Mouse (Mus musculus): ENCODE data around the gene Rras2. TPM values are rescaled to one million over a fixed set of nuclear protein-coding genes. Genes with fewer than 3 reads are reported as not detected.
A peak's percentile ranks its signal among the peaks of the same experiment; 100 is the strongest.

Rras2 gene
- polyA plus RNA-seq, 1 experiment from 2014 or later = 63.2 TPM

DNA sequence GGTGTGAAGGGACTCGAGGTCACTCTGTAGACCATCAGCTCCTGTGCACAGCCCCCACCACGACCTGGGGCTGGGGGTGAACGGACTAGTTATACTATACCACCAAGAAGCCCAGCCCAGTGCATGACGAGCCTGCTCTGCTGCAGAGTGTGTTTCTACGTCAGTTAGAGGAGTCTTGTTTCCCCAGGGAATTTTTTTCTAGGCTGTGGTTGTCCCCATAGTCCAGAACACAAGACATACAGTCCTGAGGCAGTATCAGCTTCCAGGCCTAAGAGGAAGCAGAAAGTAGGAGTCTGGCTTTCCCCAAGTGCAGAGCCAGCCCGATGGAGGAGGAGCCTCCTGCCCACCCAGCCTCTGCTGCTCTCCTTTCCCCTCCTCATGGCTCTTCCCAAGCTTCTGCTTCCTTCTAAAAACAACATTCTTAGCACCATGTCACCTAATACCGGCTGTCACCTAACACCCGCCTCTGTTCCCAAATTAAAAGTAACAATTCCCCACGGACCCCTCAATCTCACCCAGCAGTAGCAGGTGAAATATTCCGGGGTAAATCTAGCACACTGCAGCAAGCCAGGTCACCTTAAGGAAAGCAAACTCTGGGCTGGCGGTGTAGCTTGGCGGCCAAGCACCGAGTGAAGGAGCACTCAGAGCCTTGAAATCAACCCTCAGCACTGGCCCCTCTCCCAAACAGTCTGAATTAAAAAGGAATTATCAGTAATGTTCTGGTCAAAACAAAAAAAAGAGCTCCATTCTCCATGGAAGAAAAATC, 45.5 kb downstream of the Rras2 start:
- no peak for ATAC-seq (ENCODE audit: insufficient number of reproducible peaks, insufficient read depth, low FRiP score, low read depth)
- Histone ChIP-seq H3K4me3 (ENCODE audit: control insufficient read depth in 1 of 2, insufficient read depth in 1 of 2, low read depth in 1 of 2, low read length in 2 of 2) (peak overlapping the region in 1 of 2 experiments; percentile 8; a peak in 1 of 4 replicates), H3K27ac (replicated peaks in 1 of 2; ENCODE audit: control insufficient read depth in 1 of 2, insufficient read depth in 1 of 2, low read depth in 2 of 2, low read length in 2 of 2) (peak overlapping the region; percentile 59), H3K4me2 (ENCODE audit: low read length) (peak overlapping the region; percentile 55), H3K4me1 (ENCODE audit: control insufficient read depth in 2 of 2, insufficient read depth in 2 of 2, low read length in 2 of 2) (peaks cover 15 to 21% of the 10 kb centered on the region in 2 experiments), H3K36me3 (ENCODE audit: control insufficient read depth, insufficient read depth, low read length) (no peaks in the 10 kb centered on the region), H3K9me3 (ENCODE audit: control insufficient read depth, low read length) (no peaks in the 10 kb centered on the region), H3K9ac (ENCODE audit: low read length) (0 out of 2 replicates have a peak overlapping the region, but pooled peaks have one; percentile 41), H3K27me3 (ENCODE audit: control insufficient read depth, insufficient read depth, low read length) (no peaks in the 10 kb centered on the region)
- WGBS = 22% methylated on average over 13 of the region's 13 CpGs

DNA sequence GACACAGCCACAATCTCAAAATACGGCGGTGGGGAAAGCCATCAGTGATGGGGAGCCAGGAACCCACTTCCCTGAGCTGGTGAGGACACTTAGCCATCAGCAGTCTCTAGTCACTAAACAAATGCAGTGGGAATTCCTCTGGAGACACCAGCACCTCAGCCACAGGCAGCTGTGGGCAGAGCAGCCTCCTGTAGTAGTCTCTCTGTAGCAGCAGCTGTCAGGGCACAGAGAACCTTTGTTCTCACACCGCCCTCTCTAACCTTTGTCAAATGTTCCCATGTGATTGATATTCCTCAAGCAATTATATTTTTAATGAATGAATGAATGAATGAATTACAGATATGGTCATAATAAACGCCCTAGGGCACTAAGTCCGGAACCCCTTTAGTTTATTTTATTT, 46.2 kb downstream of the Rras2 start:
- Histone ChIP-seq H3K27ac (replicated peaks in 1 of 2; ENCODE audit: control insufficient read depth in 1 of 2, insufficient read depth in 1 of 2, low read depth in 2 of 2, low read length in 2 of 2) (peak overlapping the region in 1 of 2 experiments; percentile 59; a peak in 3 of 4 replicates), H3K4me3 (ENCODE audit: control insufficient read depth in 1 of 2, insufficient read depth in 1 of 2, low read depth in 1 of 2, low read length in 2 of 2) (no peak overlapping the region), H3K4me2 (ENCODE audit: low read length) (peak overlapping the region; percentile 55)

DNA sequence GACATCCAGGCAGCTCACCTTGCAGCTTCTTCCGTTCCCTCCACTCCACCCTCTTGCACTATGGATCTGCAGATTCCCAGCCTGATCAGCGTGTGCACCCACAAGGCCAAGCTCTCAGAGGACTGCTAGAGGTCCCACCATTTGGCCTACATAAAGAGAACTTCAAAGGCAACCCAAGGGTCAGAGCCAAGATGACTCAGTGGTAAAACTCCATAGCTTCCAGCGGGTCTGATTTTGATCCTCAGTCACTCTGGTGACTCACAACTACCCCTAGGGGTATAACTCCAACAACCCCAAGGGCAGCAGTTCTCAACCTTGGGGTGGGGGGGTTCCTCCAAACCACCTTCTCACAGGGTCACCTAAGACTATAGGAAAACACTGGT, 47.1 kb downstream of the Rras2 start:
- H3K27ac ChIP-seq (replicated peaks in 1 of 2; ENCODE audit: control insufficient read depth in 1 of 2, insufficient read depth in 1 of 2, low read depth in 2 of 2, low read length in 2 of 2) = no peak overlapping the region
- no peak overlapping the region for H3K9ac ChIP-seq (ENCODE audit: low read length)
- ATAC-seq (ENCODE audit: insufficient number of reproducible peaks, insufficient read depth, low FRiP score, low read depth) = no peak
- 80% methylated on average over 3 of the region's 3 CpGs for WGBS
- H3K36me3 ChIP-seq (ENCODE audit: control insufficient read depth, insufficient read depth, low read length) = no peaks in the 10 kb centered on the region
- H3K4me3 ChIP-seq (ENCODE audit: control insufficient read depth in 1 of 2, insufficient read depth in 1 of 2, low read depth in 1 of 2, low read length in 2 of 2) = no peak overlapping the region
- H3K27me3 ChIP-seq (ENCODE audit: control insufficient read depth, insufficient read depth, low read length) = no peaks in the 10 kb centered on the region
- no peak overlapping the region for H3K4me2 ChIP-seq (ENCODE audit: low read length)
- H3K9me3 ChIP-seq (ENCODE audit: control insufficient read depth, low read length) = no peaks in the 10 kb centered on the region
- peaks cover 23 to 37% of the 10 kb centered on the region in 2 experiments for H3K4me1 ChIP-seq (ENCODE audit: control insufficient read depth in 2 of 2, insufficient read depth in 2 of 2, low read length in 2 of 2)

More for the DNA sequence above, 46.2 kb downstream of the Rras2 start:
- H3K27me3 ChIP-seq (ENCODE audit: control insufficient read depth, insufficient read depth, low read length) = no peaks in the 10 kb centered on the region
- peaks cover 18 to 27% of the 10 kb centered on the region in 2 experiments for H3K4me1 ChIP-seq (ENCODE audit: control insufficient read depth in 2 of 2, insufficient read depth in 2 of 2, low read length in 2 of 2)
- WGBS = 87% methylated on average over 5 of the region's 5 CpGs
- no peak for ATAC-seq (ENCODE audit: insufficient number of reproducible peaks, insufficient read depth, low FRiP score, low read depth)
- 0 out of 2 replicates have a peak overlapping the region, but pooled peaks have one; percentile 41 for H3K9ac ChIP-seq (ENCODE audit: low read length)
- H3K36me3 ChIP-seq (ENCODE audit: control insufficient read depth, insufficient read depth, low read length) = no peaks in the 10 kb centered on the region
- no peaks in the 10 kb centered on the region for H3K9me3 ChIP-seq (ENCODE audit: control insufficient read depth, low read length)

DNA sequence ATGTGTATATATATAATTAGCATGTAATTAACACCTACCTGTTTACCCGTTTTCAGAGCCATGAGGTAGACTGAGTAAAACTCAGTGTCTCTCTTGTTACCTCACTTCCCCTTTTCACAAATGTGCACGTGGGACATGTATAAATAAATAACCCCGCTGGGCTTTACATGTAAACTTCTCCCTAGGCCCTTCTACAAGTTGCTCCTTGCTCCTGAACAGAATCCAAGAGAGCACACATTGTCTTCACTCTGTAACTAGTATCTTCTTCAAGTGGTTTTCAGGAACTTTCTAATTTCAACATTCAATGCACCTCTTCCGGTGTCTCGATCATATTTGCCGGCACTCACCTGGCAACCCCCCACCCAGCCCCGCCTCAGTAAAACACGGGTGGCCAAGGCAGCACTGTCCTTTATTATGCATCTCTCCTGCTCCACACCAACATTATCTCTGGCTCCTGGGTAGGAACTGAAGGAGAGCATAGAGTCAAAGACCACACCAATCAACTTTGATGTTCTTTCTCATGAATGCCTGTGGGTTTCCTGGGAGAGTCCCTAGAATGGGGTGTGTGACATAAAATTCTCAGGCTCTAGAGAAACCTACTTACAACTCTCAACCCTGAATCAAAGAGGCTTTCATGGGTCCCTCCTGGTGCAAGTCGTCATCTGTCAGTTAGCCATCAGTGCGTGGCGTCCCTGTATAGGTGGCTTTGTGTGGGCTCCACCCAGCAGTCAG, 47.7 kb downstream of the Rras2 start:
- Histone ChIP-seq H3K9me3 (ENCODE audit: control insufficient read depth, low read length) (no peaks in the 10 kb centered on the region), H3K4me2 (ENCODE audit: low read length) (no peak overlapping the region), H3K36me3 (ENCODE audit: control insufficient read depth, insufficient read depth, low read length) (no peaks in the 10 kb centered on the region), H3K4me3 (ENCODE audit: control insufficient read depth in 1 of 2, insufficient read depth in 1 of 2, low read depth in 1 of 2, low read length in 2 of 2) (no peak overlapping the region), H3K27me3 (ENCODE audit: control insufficient read depth, insufficient read depth, low read length) (no peaks in the 10 kb centered on the region), H3K9ac (ENCODE audit: low read length) (no peak overlapping the region), H3K4me1 (ENCODE audit: control insufficient read depth in 2 of 2, insufficient read depth in 2 of 2, low read length in 2 of 2) (peaks cover 27 to 42% of the 10 kb centered on the region in 2 experiments), H3K27ac (replicated peaks in 1 of 2; ENCODE audit: control insufficient read depth in 1 of 2, insufficient read depth in 1 of 2, low read depth in 2 of 2, low read length in 2 of 2) (no peak overlapping the region)
- 80% methylated on average over 11 of the region's 11 CpGs for WGBS
- no peak for ATAC-seq (ENCODE audit: insufficient number of reproducible peaks, insufficient read depth, low FRiP score, low read depth)

DNA sequence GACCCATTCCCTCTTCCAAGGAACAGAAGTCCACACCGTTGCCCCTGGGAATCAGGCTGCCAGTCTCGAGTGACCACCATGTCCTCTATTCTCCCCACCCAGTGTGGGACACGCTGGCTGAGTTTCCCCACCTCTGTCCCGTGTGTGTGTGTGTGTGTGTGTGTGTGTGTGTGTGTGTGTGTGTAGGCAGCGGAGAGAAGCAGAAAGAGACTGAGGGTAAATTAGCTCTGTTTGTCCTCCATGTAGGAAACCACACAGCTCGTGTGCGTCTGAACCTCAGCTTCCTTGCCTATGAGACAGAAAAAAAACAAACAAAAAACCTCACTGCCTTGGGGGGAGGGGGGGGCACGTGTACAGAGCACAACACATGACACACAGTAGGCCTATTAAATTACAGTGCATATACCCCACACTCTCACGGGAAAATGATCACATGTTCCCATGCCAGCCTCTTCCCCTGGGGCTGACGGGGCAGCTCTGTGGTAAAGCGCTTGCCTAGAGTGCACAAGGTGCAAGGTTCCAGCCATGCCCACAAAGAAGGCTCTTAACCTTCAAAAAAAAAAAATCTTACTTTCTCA, 48.5 kb downstream of the Rras2 start:
- Histone ChIP-seq H3K4me1 (ENCODE audit: control insufficient read depth in 2 of 2, insufficient read depth in 2 of 2, low read length in 2 of 2) (peaks cover 30 to 51% of the 10 kb centered on the region in 2 experiments), H3K27ac (replicated peaks in 1 of 2; ENCODE audit: control insufficient read depth in 1 of 2, insufficient read depth in 1 of 2, low read depth in 2 of 2, low read length in 2 of 2) (no peak overlapping the region), H3K36me3 (ENCODE audit: control insufficient read depth, insufficient read depth, low read length) (no peaks in the 10 kb centered on the region), H3K9me3 (ENCODE audit: control insufficient read depth, low read length) (no peaks in the 10 kb centered on the region), H3K4me2 (ENCODE audit: low read length) (no peak overlapping the region), H3K4me3 (ENCODE audit: control insufficient read depth in 1 of 2, insufficient read depth in 1 of 2, low read depth in 1 of 2, low read length in 2 of 2) (no peak overlapping the region), H3K9ac (ENCODE audit: low read length) (no peak overlapping the region), H3K27me3 (ENCODE audit: control insufficient read depth, insufficient read depth, low read length) (no peaks in the 10 kb centered on the region)
- ATAC-seq (ENCODE audit: insufficient number of reproducible peaks, insufficient read depth, low FRiP score, low read depth) = no peak
- 77% methylated on average over 11 of the region's 11 CpGs for WGBS

DNA sequence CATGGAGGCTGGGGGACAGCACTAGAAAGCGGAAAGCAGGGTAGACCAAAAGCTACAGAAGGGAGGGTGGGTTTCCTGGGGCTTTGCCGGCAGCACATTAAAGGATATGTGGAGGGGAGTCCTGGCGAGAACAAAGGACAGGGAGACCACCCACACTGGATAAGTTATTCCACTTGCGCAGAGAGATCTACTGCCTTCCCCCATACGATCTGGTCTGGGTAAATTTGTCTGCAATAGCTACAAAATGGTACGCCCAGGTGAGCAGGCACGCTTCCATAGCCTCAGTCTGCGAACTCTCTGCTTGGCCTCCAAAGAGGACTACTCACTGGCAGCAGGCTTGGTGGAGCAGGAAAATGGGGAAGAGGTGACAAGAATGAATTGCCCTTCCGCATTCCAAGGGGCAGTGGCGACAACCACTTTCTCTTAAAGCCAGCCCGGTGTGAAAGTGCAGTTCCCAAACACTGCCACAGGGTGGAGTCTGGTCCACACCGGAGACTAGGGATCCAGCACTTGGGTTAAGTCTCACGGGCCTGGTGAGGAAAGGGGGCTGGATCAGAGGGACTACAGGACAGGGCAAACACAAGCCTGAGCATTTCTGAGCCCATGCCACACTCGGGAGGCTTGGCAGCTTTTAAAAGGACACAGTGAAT, 50.9 kb downstream of the Rras2 start:
- WGBS = 12% methylated on average over 14 of the region's 14 CpGs
- peak overlapping the region; percentile 59 for H3K4me2 ChIP-seq (ENCODE audit: low read length)
- H3K36me3 ChIP-seq (ENCODE audit: control insufficient read depth, insufficient read depth, low read length) = no peaks in the 10 kb centered on the region
- H3K9me3 ChIP-seq (ENCODE audit: control insufficient read depth, low read length) = no peaks in the 10 kb centered on the region
- peak overlapping the region; percentile 47 to 74; a peak in 3 of 4 replicates for H3K27ac ChIP-seq (replicated peaks in 1 of 2; ENCODE audit: control insufficient read depth in 1 of 2, insufficient read depth in 1 of 2, low read depth in 2 of 2, low read length in 2 of 2)
- peaks cover 23 to 47% of the 10 kb centered on the region in 2 experiments for H3K4me1 ChIP-seq (ENCODE audit: control insufficient read depth in 2 of 2, insufficient read depth in 2 of 2, low read length in 2 of 2)
- no peaks in the 10 kb centered on the region for H3K27me3 ChIP-seq (ENCODE audit: control insufficient read depth, insufficient read depth, low read length)
- peak; percentile 69; the same call in 1 of the 2 replicates for ATAC-seq (ENCODE audit: insufficient number of reproducible peaks, insufficient read depth, low FRiP score, low read depth)
- peak overlapping the region; percentile 45; the same call in 1 of the 2 replicates for H3K9ac ChIP-seq (ENCODE audit: low read length)
- peak overlapping the region; percentile 16 to 34; a peak in 3 of 4 replicates for H3K4me3 ChIP-seq (ENCODE audit: control insufficient read depth in 1 of 2, insufficient read depth in 1 of 2, low read depth in 1 of 2, low read length in 2 of 2)

Data from heart, embryonic 14.5 days (tissue).